Mouse (Mus musculus) heart, embryonic 15.5 days (tissue): ENCODE measurements around the gene Igfbp2. TPM values are rescaled to one million over a fixed set of nuclear protein-coding genes. Genes with fewer than 3 reads are reported as not detected.

Experiments
- ATAC-seq: fragments of 200-750 bp; cut with Nextera tagmentation; replicated peaks from 2 replicates; pipeline ENCODE4 v1.8.0; 2017; ENCODE audit warnings: low read depth, moderate TSS enrichment; ENCODE audit not compliant: insufficient number of reproducible peaks, insufficient read depth, low FRiP score
- H3K27ac ChIP-seq: fragments of 300-500 bp; sonication (generic); 2 replicates; pipeline ENCODE4 v1.5.1; 2015; ENCODE audit warnings: mild to moderate bottlenecking, inconsistent platforms
- H3K27me3 ChIP-seq: fragments of 300-500 bp; sonication (generic); 2 replicates; pipeline ENCODE4 v1.6.1; 2015; ENCODE audit warnings: inconsistent platforms
- H3K36me3 ChIP-seq: fragments of 300-500 bp; sonication (generic); 2 replicates; pipeline ENCODE4 v1.6.1; 2015; ENCODE audit warnings: mild to moderate bottlenecking, inconsistent platforms
- H3K4me1 ChIP-seq: fragments of 300-500 bp; sonication (generic); replicated peaks from 2 replicates; pipeline ENCODE4 v1.6.1; 2015; ENCODE audit warnings: inconsistent platforms
- H3K4me2 ChIP-seq: fragments of 300-500 bp; sonication (generic); 2 replicates; pipeline ENCODE4 v1.6.1; 2015; ENCODE audit warnings: inconsistent platforms, mild to moderate bottlenecking, moderate library complexity
- H3K4me3 ChIP-seq: fragments of 300-500 bp; sonication (generic); 2 replicates; pipeline ENCODE4 v1.5.1; 2015; ENCODE audit warnings: mild to moderate bottlenecking, inconsistent platforms
- H3K9ac ChIP-seq: fragments of 300-500 bp; sonication (generic); 2 replicates; pipeline ENCODE4 v1.6.1; 2015; ENCODE audit warnings: mild to moderate bottlenecking, inconsistent platforms
- H3K9me3 ChIP-seq: fragments of 300-500 bp; sonication (generic); replicated peaks from 2 replicates; pipeline ENCODE4 v1.6.1; 2016; ENCODE audit warnings: inconsistent platforms
- WGBS: fragments of 180-500 bp; shearing (Covaris S2); methylation state at CpG from one replicate; pipeline ENCODE4 v1.1.7; 2015; ENCODE audit warnings: mixed read lengths; 5-methylcytosine and 5-hydroxymethylcytosine counted together
- polyA plus RNA-seq: library from polyadenylated mRNA; unstranded; fragments of >200 nt; fragmentation: Nextera tagmentation; extraction: Ambion mirVana; gene quantifications from 2 replicates; pipeline ENCODE4 v1.2.1, GENCODE M21; 2015

The Igfbp2 gene
- polyA plus RNA-seq: 44.4 and 85.9 TPM in 2 replicates

GRCm38 (mm10) chr1:72823751-72824706, at the start of gene Igfbp2:
Igfbp2 (plus strand) TSS chr1:72824503.
- Histone ChIP-seq H3K4me3 (peak within 1 kb of the TSS; percentile 67), H3K4me1 (peaks cover 37% of the 10 kb centered on the region), H3K9ac (peak within 1 kb of the TSS; percentile 68), H3K36me3 (no peaks in the 10 kb centered on the region), H3K27ac (no peak within 1 kb of the TSS), H3K4me2 (peak within 1 kb of the TSS; percentile 99), H3K27me3 (peaks cover 33% of the 10 kb centered on the region), H3K9me3 (no peaks in the 10 kb centered on the region)
- WGBS: 2% methylated on average over 46 of the region's 58 CpGs
- peak; percentile 63; the same call in 1 of the 2 replicates for ATAC-seq

- WGBS: 21% methylated on average over 6 of the region's 6 CpGs
- no peaks in the 10 kb centered on the region for H3K27me3 ChIP-seq
- no peak overlapping the region for H3K4me2 ChIP-seq
- no peak; the same call in 1 of the 2 replicates for ATAC-seq
- no peak overlapping the region for H3K27ac ChIP-seq
- no peaks in the 10 kb centered on the region for H3K36me3 ChIP-seq
- no peaks in the 10 kb centered on the region for H3K9me3 ChIP-seq
- no peak overlapping the region for H3K4me3 ChIP-seq
- H3K9ac ChIP-seq: no peak overlapping the region
- peaks cover 2% of the 10 kb centered on the region; the same call in 1 of the 2 replicates for H3K4me1 ChIP-seq
These were observed 45.5 kb upstream of the Igfbp2 start for GRCm38 (mm10) chr1:72778789-72779188.

GRCm38 (mm10) chr1:72780720-72781119, 43.6 kb upstream of the Igfbp2 start:
- Histone ChIP-seq H3K36me3 (no peaks in the 10 kb centered on the region), H3K27ac (no peak overlapping the region), H3K9ac (no peak overlapping the region), H3K4me1 (peaks cover 2% of the 10 kb centered on the region; the same call in 1 of the 2 replicates), H3K9me3 (no peaks in the 10 kb centered on the region), H3K4me3 (no peak overlapping the region), H3K27me3 (no peaks in the 10 kb centered on the region), H3K4me2 (no peak overlapping the region)
- ATAC-seq: no peak
- 31% methylated on average over 7 of the region's 7 CpGs for WGBS

DNA sequence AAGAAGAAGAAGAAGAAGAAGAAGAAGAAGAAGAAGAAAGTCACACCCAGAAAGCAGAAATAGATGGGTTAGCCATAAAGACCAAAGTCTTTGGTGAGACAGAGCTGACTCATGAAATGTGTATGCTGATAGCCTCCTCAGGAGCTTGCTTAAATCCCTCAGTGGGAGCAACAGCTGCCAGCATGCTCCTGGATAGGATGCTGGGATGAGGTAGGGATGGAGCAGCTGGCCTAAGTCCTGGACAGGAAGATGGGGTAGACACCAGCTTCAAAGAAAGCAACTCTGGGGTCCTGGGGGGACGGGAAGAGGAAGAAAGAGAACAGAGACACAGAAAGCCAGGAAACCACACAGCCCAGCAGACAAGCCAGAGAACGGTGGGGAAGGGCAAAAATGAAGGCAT, 41.0 kb upstream of the Igfbp2 start:
- Histone ChIP-seq H3K27me3 (no peaks in the 10 kb centered on the region), H3K9ac (no peak overlapping the region), H3K4me2 (no peak overlapping the region), H3K4me3 (no peak overlapping the region), H3K36me3 (no peaks in the 10 kb centered on the region), H3K27ac (no peak overlapping the region), H3K4me1 (peaks cover 2% of the 10 kb centered on the region; the same call in 1 of the 2 replicates), H3K9me3 (no peaks in the 10 kb centered on the region)
- no peak for ATAC-seq
- 60% methylated on average over 2 of the region's 2 CpGs for WGBS

GRCm38 (mm10) chr1:72784018-72784417, 40.3 kb upstream of the Igfbp2 start:
- Histone ChIP-seq H3K4me1 (peaks cover 2% of the 10 kb centered on the region; the same call in 1 of the 2 replicates), H3K4me2 (no peak overlapping the region), H3K9me3 (no peaks in the 10 kb centered on the region), H3K27ac (no peak overlapping the region), H3K27me3 (no peaks in the 10 kb centered on the region), H3K36me3 (no peaks in the 10 kb centered on the region), H3K4me3 (no peak overlapping the region), H3K9ac (no peak overlapping the region)
- WGBS: 50% methylated on average over 7 of the region's 7 CpGs
- ATAC-seq: no peak

GRCm38 (mm10) chr1:72790670-72791069, 33.6 kb upstream of the Igfbp2 start:
- no peak overlapping the region for H3K9ac ChIP-seq
- WGBS: 42% methylated on average over 3 of the region's 3 CpGs
- no peaks in the 10 kb centered on the region for H3K36me3 ChIP-seq
- H3K27me3 ChIP-seq: no peaks in the 10 kb centered on the region
- no peaks in the 10 kb centered on the region for H3K4me1 ChIP-seq
- no peak for ATAC-seq
- no peaks in the 10 kb centered on the region for H3K9me3 ChIP-seq
- H3K4me2 ChIP-seq: no peak overlapping the region
- H3K27ac ChIP-seq: no peak overlapping the region
- H3K4me3 ChIP-seq: no peak overlapping the region

DNA sequence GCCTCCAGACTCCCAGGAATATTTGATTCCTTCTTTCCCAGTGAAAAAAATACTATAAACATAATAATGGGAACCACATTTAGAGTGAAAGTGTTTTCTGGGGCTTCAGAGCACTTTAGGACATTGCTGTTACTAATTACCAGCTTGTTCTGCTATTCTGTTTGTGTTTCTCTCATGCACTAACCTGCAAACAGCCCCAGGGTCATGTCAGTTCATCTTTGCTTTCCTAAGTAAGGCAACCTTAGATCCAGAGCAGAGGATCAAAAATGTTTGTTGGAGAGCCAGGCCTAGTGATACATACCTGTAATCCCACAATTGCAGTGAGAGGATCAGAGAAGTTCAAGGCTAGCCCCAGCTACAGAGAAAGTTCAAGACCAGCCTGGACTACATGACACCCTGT, 32.6 kb upstream of the Igfbp2 start:
- no peaks in the 10 kb centered on the region for H3K36me3 ChIP-seq
- H3K4me3 ChIP-seq: no peak overlapping the region
- H3K27ac ChIP-seq: no peak overlapping the region
- H3K9ac ChIP-seq: no peak overlapping the region
- no peak for ATAC-seq
- no peaks in the 10 kb centered on the region for H3K9me3 ChIP-seq
- H3K27me3 ChIP-seq: no peaks in the 10 kb centered on the region
- no peak overlapping the region for H3K4me2 ChIP-seq
- H3K4me1 ChIP-seq: no peaks in the 10 kb centered on the region

- Histone ChIP-seq H3K27ac (no peak overlapping the region), H3K4me2 (no peak overlapping the region), H3K9me3 (no peaks in the 10 kb centered on the region), H3K36me3 (no peaks in the 10 kb centered on the region), H3K9ac (no peak overlapping the region), H3K27me3 (no peaks in the 10 kb centered on the region), H3K4me1 (no peaks in the 10 kb centered on the region), H3K4me3 (no peak overlapping the region)
- no peak for ATAC-seq
- 65% methylated on average over 1 of the region's 1 CpGs for WGBS
These were observed 32.0 kb upstream of the Igfbp2 start for GRCm38 (mm10) chr1:72792262-72792661.

GRCm38 (mm10) chr1:72793230-72793629, 31.1 kb upstream of the Igfbp2 start:
- H3K27me3 ChIP-seq: no peaks in the 10 kb centered on the region
- ATAC-seq: no peak
- H3K36me3 ChIP-seq: no peaks in the 10 kb centered on the region
- H3K9ac ChIP-seq: no peak overlapping the region
- no peak overlapping the region for H3K27ac ChIP-seq
- no peaks in the 10 kb centered on the region for H3K4me1 ChIP-seq
- H3K9me3 ChIP-seq: no peaks in the 10 kb centered on the region
- H3K4me3 ChIP-seq: no peak overlapping the region
- H3K4me2 ChIP-seq: no peak overlapping the region

- ATAC-seq: no peak
- Histone ChIP-seq H3K9me3 (no peaks in the 10 kb centered on the region), H3K4me2 (no peak overlapping the region)
These were observed 28.2 kb upstream of the Igfbp2 start for GRCm38 (mm10) chr1:72796128-72796527.

GRCm38 (mm10) chr1:72797102-72797665, 27.1 kb upstream of the Igfbp2 start:
- no peaks in the 10 kb centered on the region for H3K27me3 ChIP-seq
- 70% methylated on average over 4 of the region's 4 CpGs for WGBS
- H3K27ac ChIP-seq: no peak overlapping the region
- no peaks in the 10 kb centered on the region for H3K9me3 ChIP-seq
- no peak overlapping the region for H3K9ac ChIP-seq
- H3K4me1 ChIP-seq: no peaks in the 10 kb centered on the region
- no peak for ATAC-seq
- no peaks in the 10 kb centered on the region for H3K36me3 ChIP-seq
- H3K4me2 ChIP-seq: no peak overlapping the region
- no peak overlapping the region for H3K4me3 ChIP-seq

More at GRCm38 (mm10) chr1:72796128-72796527, 28.2 kb upstream of the Igfbp2 start:
- WGBS: 62% methylated on average over 2 of the region's 2 CpGs
- Histone ChIP-seq H3K27ac (no peak overlapping the region), H3K9ac (no peak overlapping the region), H3K36me3 (no peaks in the 10 kb centered on the region), H3K4me3 (no peak overlapping the region), H3K4me1 (no peaks in the 10 kb centered on the region), H3K27me3 (no peaks in the 10 kb centered on the region)
